Mouse (Mus musculus): Measurements from ENCODE around the gene Mthfd1l.

GRCm38 (mm10) chr10:4177285-4177684 is 204.4 kb downstream of the Mthfd1l start:
- no peak for TF ChIP-seq CTCF (IDR thresholded peaks at IDR 0.05; ENCODE audit: low read depth, low read length)
- TF ChIP-seq POLR2A (IDR thresholded peaks at IDR 0.05; ENCODE audit: borderline replicate concordance, low read depth, low read length): no peak

All from bone marrow macrophage, adult 2 months (primary cell).